Mouse (Mus musculus): ENCODE results near the gene Fam117a. TPM values are rescaled to one million over a fixed set of nuclear protein-coding genes. Genes with fewer than 3 reads are reported as not detected.

Gene Fam117a
- total RNA-seq, 1 experiment = 26.2 TPM

DNA sequence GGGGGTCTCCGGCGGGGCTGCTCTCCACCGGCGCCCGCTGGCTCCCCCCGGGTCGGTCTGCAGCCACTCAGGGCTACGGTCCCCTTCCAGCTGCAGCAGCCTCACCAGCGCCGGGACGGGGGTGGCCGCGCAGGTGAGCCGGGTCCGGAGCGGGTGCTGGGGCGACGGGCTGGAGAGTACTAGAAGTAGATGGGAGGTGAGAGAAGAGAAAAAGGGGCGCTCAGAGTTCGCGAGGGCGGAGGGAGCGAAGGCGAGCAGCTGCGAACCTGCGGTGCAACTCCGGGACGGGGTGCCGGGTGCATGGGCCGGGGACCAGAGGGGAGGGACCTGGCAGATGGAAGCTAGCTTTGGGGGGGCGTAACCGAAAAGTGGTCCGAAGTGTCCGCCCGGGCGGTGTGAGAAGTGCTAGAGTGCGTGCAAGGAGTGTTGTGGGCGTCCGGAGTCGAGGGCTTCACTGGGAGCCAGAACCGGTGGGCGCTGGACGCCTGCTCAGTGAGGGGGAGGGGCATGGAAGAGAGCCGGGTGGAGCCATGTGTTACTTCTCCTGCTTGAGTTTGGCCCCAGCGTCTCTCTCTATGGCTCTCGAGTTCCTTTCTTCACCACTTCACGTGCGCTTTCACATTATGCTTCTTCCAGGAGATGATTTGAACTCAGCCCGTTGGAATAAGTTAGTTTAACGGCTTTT is 453 bp downstream of the Fam117a start:
- peak overlapping the region; percentile 79 for H3K9ac ChIP-seq (ENCODE audit: insufficient read depth, low read depth, low read length, poor library complexity, severe bottlenecking)
- in situ Hi-C loops (cut with MboI; ENCODE audit: low sequenced_read_pairs in 2 of 2, unreplicated experiment in 2 of 2) = no loop called here
- peaks cover 2% of the 10 kb centered on the region in 2 experiments; a peak in 3 of 4 replicates for H3K4me1 ChIP-seq (ENCODE audit: control insufficient read depth in 2 of 2, insufficient read depth in 2 of 2, low read length in 2 of 2, poor library complexity in 1 of 2)
- peak overlapping the region; percentile 92 to 93 for H3K4me3 ChIP-seq (ENCODE audit: insufficient read depth in 1 of 2, low read depth in 1 of 2, low read length in 2 of 2, poor library complexity in 1 of 2, severe bottlenecking in 1 of 2)
- DNase-seq (ENCODE audit: low read depth, low spot score) = peak; percentile 74
- TF ChIP-seq MAFK (IDR thresholded peaks at IDR 0.05; ENCODE audit: insufficient read depth, low read depth, low read length) = no peak
- TF ChIP-seq ZNF384 (IDR thresholded peaks at IDR 0.05; ENCODE audit: low read depth, low read length) = peak; percentile 34; the same call in 1 of the 2 replicates
- H3K36me3 ChIP-seq (ENCODE audit: control insufficient read depth, insufficient read depth, low read length, poor library complexity, severe bottlenecking) = no peaks in the 10 kb centered on the region
- H3K9me3 ChIP-seq (ENCODE audit: control insufficient read depth, insufficient read depth, low read depth, low read length) = no peaks in the 10 kb centered on the region
- H3K27ac ChIP-seq (ENCODE audit: insufficient read depth, low read depth, low read length, poor library complexity, severe bottlenecking) = peak overlapping the region; percentile 25; the same call in 1 of the 2 replicates

- no peak overlapping the region for H3K27ac ChIP-seq (ENCODE audit: insufficient read depth, low read depth, low read length, poor library complexity, severe bottlenecking)
- peak overlapping the region; percentile 79; the same call in 1 of the 2 replicates for H3K9ac ChIP-seq (ENCODE audit: insufficient read depth, low read depth, low read length, poor library complexity, severe bottlenecking)
- H3K4me3 ChIP-seq (ENCODE audit: insufficient read depth in 1 of 2, low read depth in 1 of 2, low read length in 2 of 2, poor library complexity in 1 of 2, severe bottlenecking in 1 of 2) = peak overlapping the region; percentile 92 to 93
- in situ Hi-C loops (cut with MboI; ENCODE audit: low sequenced_read_pairs in 2 of 2, unreplicated experiment in 2 of 2) = no loop called here
- no peaks in the 10 kb centered on the region for H3K36me3 ChIP-seq (ENCODE audit: control insufficient read depth, insufficient read depth, low read length, poor library complexity, severe bottlenecking)
- no peaks in the 10 kb centered on the region for H3K9me3 ChIP-seq (ENCODE audit: control insufficient read depth, insufficient read depth, low read depth, low read length)
- peaks cover 2% of the 10 kb centered on the region in 2 experiments; a peak in 3 of 4 replicates for H3K4me1 ChIP-seq (ENCODE audit: control insufficient read depth in 2 of 2, insufficient read depth in 2 of 2, low read length in 2 of 2, poor library complexity in 1 of 2)
- TF ChIP-seq MAFK (IDR thresholded peaks at IDR 0.05; ENCODE audit: insufficient read depth, low read depth, low read length) (no peak), ZC3H11A (IDR thresholded peaks at IDR 0.05; ENCODE audit: borderline replicate concordance, low read depth, low read length) (no peak), CHD2 (IDR thresholded peaks at IDR 0.05; ENCODE audit: low read depth, low read length) (no peak), HCFC1 (IDR thresholded peaks at IDR 0.05; ENCODE audit: borderline replicate concordance, insufficient read depth, low read length) (no peak)
- no peak for DNase-seq (ENCODE audit: low read depth, low spot score)
These were observed 1.1 kb downstream of the Fam117a start for GRCm38 (mm10) chr11:95337846-95338342.

- Histone ChIP-seq H3K36me3 (ENCODE audit: control insufficient read depth, insufficient read depth, low read length, poor library complexity, severe bottlenecking) (no peaks in the 10 kb centered on the region), H3K9ac (ENCODE audit: insufficient read depth, low read depth, low read length, poor library complexity, severe bottlenecking) (no peak overlapping the region; the same call in 1 of the 2 replicates), H3K27ac (ENCODE audit: insufficient read depth, low read depth, low read length, poor library complexity, severe bottlenecking) (no peak overlapping the region), H3K4me3 (ENCODE audit: insufficient read depth in 1 of 2, low read depth in 1 of 2, low read length in 2 of 2, poor library complexity in 1 of 2, severe bottlenecking in 1 of 2) (no peak overlapping the region), H3K4me1 (ENCODE audit: control insufficient read depth in 2 of 2, insufficient read depth in 2 of 2, low read length in 2 of 2, poor library complexity in 1 of 2) (peaks cover 2% of the 10 kb centered on the region in 2 experiments; a peak in 3 of 4 replicates), H3K9me3 (ENCODE audit: control insufficient read depth, insufficient read depth, low read depth, low read length) (no peaks in the 10 kb centered on the region)
- DNase-seq (ENCODE audit: low read depth, low spot score) = no peak
- in situ Hi-C loops (cut with MboI; ENCODE audit: low sequenced_read_pairs in 2 of 2, unreplicated experiment in 2 of 2) = no loop called here
- no peak for TF ChIP-seq ZC3H11A (IDR thresholded peaks at IDR 0.05; ENCODE audit: borderline replicate concordance, low read depth, low read length)
- no peak for TF ChIP-seq MAFK (IDR thresholded peaks at IDR 0.05; ENCODE audit: insufficient read depth, low read depth, low read length)
- TF ChIP-seq HCFC1 (IDR thresholded peaks at IDR 0.05; ENCODE audit: borderline replicate concordance, insufficient read depth, low read length) = no peak
- TF ChIP-seq ZNF384 (IDR thresholded peaks at IDR 0.05; ENCODE audit: low read depth, low read length) = no peak
- no peak for TF ChIP-seq CHD2 (IDR thresholded peaks at IDR 0.05; ENCODE audit: low read depth, low read length)
These were observed 2.7 kb downstream of the Fam117a start for GRCm38 (mm10) chr11:95339471-95340021.

- peaks cover 2 to 6% of the 10 kb centered on the region in 2 experiments; a peak in 3 of 4 replicates for H3K4me1 ChIP-seq (ENCODE audit: control insufficient read depth in 2 of 2, insufficient read depth in 2 of 2, low read length in 2 of 2, poor library complexity in 1 of 2)
- no peak overlapping the region for H3K9ac ChIP-seq (ENCODE audit: insufficient read depth, low read depth, low read length, poor library complexity, severe bottlenecking)
- TF ChIP-seq CHD2 (IDR thresholded peaks at IDR 0.05; ENCODE audit: low read depth, low read length) (no peak), MAFK (IDR thresholded peaks at IDR 0.05; ENCODE audit: insufficient read depth, low read depth, low read length) (no peak), ZC3H11A (IDR thresholded peaks at IDR 0.05; ENCODE audit: borderline replicate concordance, low read depth, low read length) (no peak), HCFC1 (IDR thresholded peaks at IDR 0.05; ENCODE audit: borderline replicate concordance, insufficient read depth, low read length) (no peak), ZNF384 (IDR thresholded peaks at IDR 0.05; ENCODE audit: low read depth, low read length) (no peak)
- in situ Hi-C loops (cut with MboI; ENCODE audit: low sequenced_read_pairs in 2 of 2, unreplicated experiment in 2 of 2) = no loop called here
- no peaks in the 10 kb centered on the region for H3K9me3 ChIP-seq (ENCODE audit: control insufficient read depth, insufficient read depth, low read depth, low read length)
- no peak overlapping the region for H3K4me3 ChIP-seq (ENCODE audit: insufficient read depth in 1 of 2, low read depth in 1 of 2, low read length in 2 of 2, poor library complexity in 1 of 2, severe bottlenecking in 1 of 2)
- H3K36me3 ChIP-seq (ENCODE audit: control insufficient read depth, insufficient read depth, low read length, poor library complexity, severe bottlenecking) = peaks cover 1% of the 10 kb centered on the region; the same call in 1 of the 2 replicates
- DNase-seq (ENCODE audit: low read depth, low spot score) = no peak
- H3K27ac ChIP-seq (ENCODE audit: insufficient read depth, low read depth, low read length, poor library complexity, severe bottlenecking) = no peak overlapping the region
These were observed 3.4 kb downstream of the Fam117a start for GRCm38 (mm10) chr11:95340259-95340658.

Measured in ES-E14 (cell line).